Mouse (Mus musculus) heart, postnatal 36 days (tissue): ENCODE measurements at regions not wholly inside any gene's neighbourhood (a gene's known extent, or its start where the extent isn't known, plus 50 kb on each side); places are given as distances from the start of the nearest gene placed in this dataset.

Experiments
- DNase-seq, 2 experiments: peaks; one replicate each; pipeline ENCODE4 v3.0.0; 2021 to 2022
- intact Hi-C: fragments of 180-260 bp; cut with DNase I; formaldehyde crosslinking; loops from one replicate; pipeline ENCODE4 v1.15.1; 2025

DNA sequence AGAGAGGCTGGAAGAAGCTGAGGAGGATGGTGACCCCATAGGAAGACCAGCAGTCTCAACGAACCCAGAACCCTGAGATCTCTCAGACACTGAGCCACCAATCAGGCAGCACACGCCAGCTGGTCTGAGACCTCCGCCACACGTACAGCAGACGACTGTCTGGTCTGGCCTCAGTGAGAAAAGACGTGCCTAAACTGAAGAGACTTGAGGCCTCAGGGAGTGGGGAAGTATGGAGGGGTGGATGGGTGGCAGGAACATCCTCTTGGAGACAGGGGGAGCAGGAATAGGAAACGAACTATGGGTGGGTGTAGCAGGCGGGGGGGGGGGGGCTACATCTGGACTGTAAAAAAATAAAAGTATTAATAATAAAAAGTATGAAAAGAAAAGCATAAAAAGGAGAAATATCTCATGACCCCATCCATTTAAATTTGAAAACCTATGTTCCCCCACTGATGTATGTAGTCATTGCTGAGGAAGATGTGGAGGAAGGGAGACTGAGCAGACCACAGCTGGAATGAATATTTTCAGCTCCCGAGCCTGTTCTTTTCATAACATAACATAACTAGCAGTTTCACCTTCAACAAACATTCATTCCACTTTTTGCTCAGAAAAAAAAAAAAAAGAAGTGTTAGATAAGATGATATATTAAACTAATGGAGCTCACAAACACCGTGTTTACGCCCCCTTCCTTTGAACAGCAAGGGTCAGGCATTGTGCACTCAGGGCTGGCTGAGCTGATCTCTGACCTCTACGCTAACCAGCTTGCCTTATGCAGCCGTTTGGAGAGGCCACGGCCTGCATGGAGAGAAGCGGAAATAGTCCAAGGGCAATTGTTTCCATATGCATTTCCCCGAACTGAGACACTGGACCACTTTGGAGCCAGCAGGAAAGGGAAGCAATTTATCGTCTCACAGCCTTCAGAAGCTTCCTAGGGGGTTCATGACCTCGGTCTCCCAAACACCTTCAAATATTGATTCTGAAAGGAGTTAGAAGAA is 310.7 kb downstream of the Prr30 start:
- intact Hi-C loops, result loop anchor here (5.0 kb wide), 1 partner anchor 132 kb away; no protein-coding TSS in a partner anchor
- no peak for DNase-seq

DNA sequence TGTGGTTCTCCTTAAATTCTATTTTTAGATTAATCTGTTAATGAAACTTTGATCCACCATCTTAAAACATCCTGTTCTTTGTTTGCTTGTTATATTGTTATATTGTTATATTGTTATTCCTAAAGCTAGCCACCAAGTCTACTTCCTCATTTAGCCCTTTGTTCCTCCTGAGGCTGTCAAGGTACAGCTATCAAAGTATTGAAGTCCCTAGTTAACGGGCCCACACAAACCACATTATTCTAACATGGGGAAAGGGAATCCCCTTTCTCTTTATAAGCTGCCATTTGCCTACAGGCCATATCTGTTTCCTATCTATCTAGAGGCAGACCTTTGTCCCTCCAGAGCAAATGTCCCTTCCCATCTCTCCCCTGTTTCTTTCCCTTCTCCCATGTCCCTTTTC is 317.0 kb downstream of the Prr30 start:
- no peak for DNase-seq
- intact Hi-C loops, result no loop called here

DNA sequence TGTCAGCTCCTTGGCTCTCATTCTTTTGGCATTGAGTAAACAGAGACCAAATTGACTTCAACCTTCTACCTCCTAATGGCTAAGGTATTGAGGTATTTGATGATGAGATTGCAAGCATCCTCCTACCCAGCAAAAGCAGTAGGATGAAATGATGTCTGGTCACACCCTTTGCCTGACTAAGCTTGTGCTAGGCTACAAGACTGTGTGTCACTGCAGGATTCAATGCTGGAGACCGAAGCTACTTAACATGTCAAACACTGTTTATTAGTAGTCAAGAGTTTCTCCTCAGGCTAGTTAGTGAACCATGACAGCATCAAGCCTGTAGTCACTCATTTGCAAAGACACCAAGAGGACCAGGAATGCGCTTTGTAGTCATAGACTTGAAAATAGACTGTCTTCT is 320.0 kb downstream of the Prr30 start:
- intact Hi-C loops, result no loop called here
- no peak for DNase-seq

DNA sequence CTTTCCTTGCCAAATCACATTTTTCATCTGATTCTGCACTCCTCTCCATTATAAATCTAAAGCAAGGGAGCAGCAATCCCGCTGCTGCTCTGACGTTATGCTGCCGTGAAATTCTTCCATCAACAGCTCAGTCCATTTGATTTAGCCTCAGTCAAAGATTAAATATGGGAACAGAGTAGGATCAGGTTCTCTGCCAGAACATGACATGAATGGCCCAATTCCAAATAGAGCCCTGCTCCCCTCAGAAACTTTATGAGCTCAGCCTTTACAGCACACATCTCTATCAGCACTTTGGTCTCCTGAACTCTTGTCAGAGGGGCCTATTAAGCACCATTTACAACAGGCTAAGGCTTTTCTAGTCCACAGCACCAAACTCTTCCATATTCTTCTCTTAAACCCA is 332.3 kb downstream of the Prr30 start:
- intact Hi-C loops, result no loop called here
- DNase-seq, result no peak

DNA sequence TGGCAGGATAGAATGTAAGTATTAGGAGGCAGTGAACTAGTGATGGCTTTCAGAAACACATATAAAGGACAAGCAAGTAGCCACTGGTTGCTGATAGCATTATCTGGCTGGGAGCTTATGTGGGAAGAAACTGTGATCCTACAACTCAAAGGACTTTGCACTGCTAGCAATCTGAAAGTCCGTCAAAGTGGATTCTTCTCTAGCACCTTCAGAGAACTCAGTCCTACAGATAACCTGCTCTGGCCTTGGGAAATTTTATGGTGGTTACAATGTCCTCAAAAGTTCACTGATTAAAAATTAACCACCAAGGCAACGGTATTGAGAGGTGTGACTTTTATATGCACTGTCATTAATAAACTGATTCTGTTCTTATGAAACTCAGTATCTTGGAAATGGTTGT is 335.3 kb downstream of the Prr30 start:
- DNase-seq, result no peak
- intact Hi-C loops, result no loop called here

DNA sequence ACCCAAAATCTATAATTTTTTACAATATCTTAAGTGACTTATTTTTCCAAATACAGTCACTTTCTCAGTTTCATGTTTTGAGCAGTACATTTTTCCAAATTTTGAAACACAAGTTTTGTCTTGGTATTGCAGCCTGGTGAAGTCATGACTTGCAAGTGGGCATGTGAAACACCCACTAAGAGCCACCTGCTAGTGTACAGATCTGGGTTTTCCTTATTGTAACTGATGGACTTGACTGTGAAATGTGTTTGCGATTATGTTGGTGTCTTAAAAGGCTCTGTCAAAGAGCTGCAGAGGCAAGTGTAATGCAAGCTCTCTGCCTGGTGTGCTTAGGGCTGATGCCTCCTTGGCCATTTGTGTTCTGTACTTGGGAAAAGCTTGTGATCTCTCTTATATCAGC is 336.0 kb downstream of the Prr30 start:
- no peak for DNase-seq
- intact Hi-C loops, result no loop called here

DNA sequence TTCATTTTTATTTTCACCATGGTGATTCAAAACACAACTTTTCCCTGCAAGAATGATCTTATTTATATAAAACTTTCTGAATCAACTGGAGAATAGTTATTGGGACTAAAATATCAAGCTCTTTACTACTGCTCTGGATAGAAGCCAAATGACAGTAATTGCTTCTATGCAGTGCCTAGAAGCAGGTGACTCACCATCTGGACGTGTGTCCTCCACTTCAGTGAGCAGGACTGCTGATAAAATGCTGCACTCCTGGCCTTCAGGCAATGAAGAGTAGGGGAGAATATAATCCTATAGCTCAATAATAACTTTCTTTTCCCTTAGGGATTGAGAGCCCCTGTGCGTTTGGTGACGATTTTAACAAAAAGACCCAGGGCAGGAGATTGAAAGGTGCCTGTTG is 357.3 kb downstream of the Prr30 start:
- intact Hi-C loops, result no loop called here

More for the DNA sequence above, 357.3 kb downstream of the Prr30 start:
- DNase-seq, result no peak
